ENCODE assay signal across 42 mouse cellular contexts in genomic region chr2:170563956-170564855, GRCm38 (mm10). TPM values are rescaled to one million over a fixed set of nuclear protein-coding genes. Genes with fewer than 3 reads are reported as not detected.
DNase-seq lines count a peak whose midpoint lies in the region; ATAC-seq and TF ChIP-seq lines count a peak whose summit lies in the region.
"Had no signal": no experiment of that assay in that cellular context is flagged by ENCODE, and none has a peak within 500 bp of the region (broad histone marks: within the 10 kb centered on the region; RNA-seq: fewer than 3 reads in every experiment).

No protein-coding gene starts in this region.

- no peak overlapping the region for H3K4me2 ChIP-seq in hindbrain, postnatal 0 days (ENCODE audit: low read depth, low read length)
- no peak overlapping the region for H3K4me2 ChIP-seq in hindbrain, embryonic 14.5 days (replicated peaks)
- H3K4me2 ChIP-seq: embryonic facial prominence, embryonic 13.5 days; forebrain, embryonic 12.5 days; heart, embryonic 15.5 days; hindbrain, embryonic 13.5 days; liver, embryonic 12.5 days; neural tube, embryonic 12.5 days had no signal

- no peak overlapping the region for H3K4me3 ChIP-seq in hindbrain, postnatal 0 days (ENCODE audit: low read length)
- no peak overlapping the region for H3K4me3 ChIP-seq in hindbrain, embryonic 14.5 days (replicated peaks; ENCODE audit: low read length)
- H3K4me3 ChIP-seq in embryonic facial prominence, embryonic 10.5 days = no peak overlapping the region
- H3K4me3 ChIP-seq: embryonic facial prominence, embryonic 13.5 days; erythroblast, embryonic 14.5 days; forebrain, embryonic 12.5 days; heart, embryonic 10.5 days; heart, embryonic 15.5 days; hindbrain, embryonic 13.5 days; liver, embryonic 12.5 days; neural tube, embryonic 12.5 days had no signal

- H3K9me3 ChIP-seq in hindbrain, postnatal 0 days (ENCODE audit: low read length) = no peaks in the 10 kb centered on the region
- no peaks in the 10 kb centered on the region for H3K9me3 ChIP-seq in hindbrain, embryonic 14.5 days (ENCODE audit: control insufficient read depth, low read length)
- no peaks in the 10 kb centered on the region for H3K9me3 ChIP-seq in embryonic facial prominence, embryonic 10.5 days
- H3K9me3 ChIP-seq: embryonic facial prominence, embryonic 13.5 days; forebrain, embryonic 12.5 days; heart, embryonic 10.5 days; heart, embryonic 15.5 days; hindbrain, embryonic 13.5 days; liver, embryonic 12.5 days; neural tube, embryonic 12.5 days had no signal

- H3K27ac ChIP-seq in hindbrain, postnatal 0 days = no peak overlapping the region
- H3K27ac ChIP-seq in hindbrain, embryonic 14.5 days = no peak overlapping the region
- H3K27ac ChIP-seq in embryonic facial prominence, embryonic 10.5 days (replicated peaks) = no peak overlapping the region
- H3K27ac ChIP-seq: embryonic facial prominence, embryonic 13.5 days; forebrain, embryonic 12.5 days; heart, embryonic 10.5 days; heart, embryonic 15.5 days; hindbrain, embryonic 13.5 days; kidney, postnatal 0 days; liver, embryonic 12.5 days; neural tube, embryonic 12.5 days had no signal

- no peak for TF ChIP-seq CTCF in hindbrain, postnatal 0 days (IDR thresholded peaks at IDR 0.05; ENCODE audit: low read depth)

- 0 out of 2 replicates have a peak, but pooled peaks have one; percentile 18 for ATAC-seq in hindbrain, postnatal 0 days
- no peak for ATAC-seq in hindbrain, embryonic 14.5 days (ENCODE audit: low FRiP score)
- ATAC-seq: activated CD4-positive, CD25-positive, alpha-beta regulatory T cell, adult 4 months; liver, embryonic 12.5 days; liver, postnatal 0 days had no signal

- DNase-seq in adrenal gland, adult 2 months = peak; percentile 3
- no peak for DNase-seq in adrenal gland, postnatal 4 days (ENCODE audit: low spot score in 2 of 2)
- no peak for DNase-seq in hindbrain, postnatal 0 days (ENCODE audit: low spot score)
- DNase-seq in hindbrain, embryonic 14.5 days (ENCODE audit: low spot score) = no peak
- peak; percentile 17 for DNase-seq in embryonic facial prominence, embryonic 10.5 days (ENCODE audit: low spot score)
- DNase-seq in mesoderm, embryonic 11.5 days (ENCODE audit: low read depth, low spot score) = peak; percentile 48
- DNase-seq in cerebellum, postnatal 25 days = no peak
- DNase-seq: adrenal gland, adult 8-10 months; cerebellum, adult 8-10 months; gastrocnemius, postnatal 10 days; kidney, adult 18-20 months; kidney, postnatal 4 days; liver, postnatal 0 days; lung, postnatal 36 days; midbrain, embryonic 14.5 days; right cerebral cortex, adult 18-20 months; spleen, adult 18-20 months; thymus, postnatal 14 days had no signal

- no peaks in the 10 kb centered on the region for H3K36me3 ChIP-seq in hindbrain, postnatal 0 days (ENCODE audit: insufficient read depth, low read length)
- H3K36me3 ChIP-seq in hindbrain, embryonic 14.5 days (replicated peaks; ENCODE audit: control insufficient read depth, insufficient read depth) = no peaks in the 10 kb centered on the region
- no peaks in the 10 kb centered on the region for H3K36me3 ChIP-seq in embryonic facial prominence, embryonic 10.5 days (replicated peaks)
- H3K36me3 ChIP-seq: embryonic facial prominence, embryonic 13.5 days; forebrain, embryonic 12.5 days; heart, embryonic 10.5 days; heart, embryonic 15.5 days; hindbrain, embryonic 13.5 days; liver, embryonic 12.5 days; neural tube, embryonic 12.5 days had no signal

- no peaks in the 10 kb centered on the region for H3K27me3 ChIP-seq in hindbrain, postnatal 0 days (ENCODE audit: insufficient read depth, low read length)
- H3K27me3 ChIP-seq in hindbrain, embryonic 14.5 days (ENCODE audit: control insufficient read depth, insufficient read depth, low read length) = no peaks in the 10 kb centered on the region
- H3K27me3 ChIP-seq in embryonic facial prominence, embryonic 10.5 days (replicated peaks; ENCODE audit: low read depth, poor library complexity, severe bottlenecking) = no peaks in the 10 kb centered on the region
- H3K27me3 ChIP-seq: CH12.LX; embryonic facial prominence, embryonic 13.5 days; forebrain, embryonic 12.5 days; heart, embryonic 15.5 days; hindbrain, embryonic 13.5 days; liver, embryonic 12.5 days; neural tube, embryonic 12.5 days had no signal

- 63% methylated on average over 15 of the region's 15 CpGs for WGBS in hindbrain, postnatal 0 days
- 71% methylated on average over 15 of the region's 15 CpGs for WGBS in hindbrain, embryonic 14.5 days
- 77% methylated on average over 15 of the region's 15 CpGs for WGBS in embryonic facial prominence, embryonic 10.5 days

- no peaks in the 10 kb centered on the region for H3K4me1 ChIP-seq in hindbrain, postnatal 0 days (ENCODE audit: insufficient read depth, low read length)
- no peaks in the 10 kb centered on the region for H3K4me1 ChIP-seq in hindbrain, embryonic 14.5 days (replicated peaks; ENCODE audit: control insufficient read depth, insufficient read depth, low read length)
- H3K4me1 ChIP-seq in embryonic facial prominence, embryonic 10.5 days = peaks cover 9% of the 10 kb centered on the region; the same call in 1 of the 2 replicates
- H3K4me1 ChIP-seq: embryonic facial prominence, embryonic 13.5 days; forebrain, embryonic 12.5 days; heart, embryonic 10.5 days; heart, embryonic 15.5 days; liver, embryonic 12.5 days; neural tube, embryonic 12.5 days had no signal

- H3K9ac ChIP-seq in hindbrain, postnatal 0 days (replicated peaks; ENCODE audit: low read length) = no peak overlapping the region
- H3K9ac ChIP-seq in hindbrain, embryonic 14.5 days = no peak overlapping the region
- H3K9ac ChIP-seq: embryonic facial prominence, embryonic 13.5 days; forebrain, embryonic 12.5 days; heart, embryonic 15.5 days; hindbrain, embryonic 13.5 days; liver, embryonic 12.5 days; liver, postnatal 0 days; neural tube, embryonic 12.5 days had no signal

RNA-seq across cellular contexts. Expression of gene 4930470P17Rik, which starts 37.6 kb away (rescaled TPM):
- not detected for total RNA-seq in adrenal gland, adult 2 months (2021)
- polyA plus RNA-seq in adrenal gland, adult 2 months (2012; rRNA removed) = not detected in 2 replicates
- not detected for total RNA-seq in adrenal gland, postnatal 4 days (2021)
- total RNA-seq in hindbrain, postnatal 0 days (2014; rRNA removed) = not detected in 2 replicates
- 0.21 and 0.26 TPM in 2 replicates for polyA plus RNA-seq in hindbrain, postnatal 0 days (2015; fragmentation: Nextera tagmentation; extraction: Ambion mirVana)
- polyA plus RNA-seq in hindbrain, embryonic 14.5 days (2014; fragmentation: Nextera tagmentation; extraction: Ambion mirVana) = 0.13 and 0.14 TPM in 2 replicates
- polyA plus RNA-seq in embryonic facial prominence, embryonic 10.5 days (2016; fragmentation: Nextera tagmentation; extraction: Ambion mirVana) = not detected in 2 replicates
- total RNA-seq: adrenal gland, adult 8-10 months; CH12.LX; ES-E14; gastrocnemius, postnatal 10 days; heart, postnatal 25 days; layer of hippocampus, adult 8-10 months; layer of hippocampus, postnatal 25 days; left cerebral cortex, postnatal 10 days; megakaryocyte, adult 5-6 weeks had no signal
- polyA plus RNA-seq: activated CD4-positive, CD25-positive, alpha-beta regulatory T cell, adult 4 months; C2C12; embryonic facial prominence, embryonic 13.5 days; erythroblast, embryonic 14.5 days; forebrain, embryonic 12.5 days; gonadal fat pad, adult 2 months; heart, embryonic 10.5 days; heart, embryonic 15.5 days; hindbrain, embryonic 13.5 days; intestine, embryonic 14.5 days; kidney, postnatal 0 days; limb, embryonic 14.5 days; liver, embryonic 12.5 days; liver, postnatal 0 days; lung, embryonic 16.5 days; midbrain, embryonic 14.5 days; neural tube, embryonic 12.5 days; stomach, embryonic 16.5 days; urinary bladder, adult 2 months had no signal

Comparison
In these comparisons a context has a peak if more than half of its experiments do, and no peak if none do; other contexts are left out.
1. DNase-seq: peak in adrenal gland, adult 2 months (single experiment), embryonic facial prominence, embryonic 10.5 days (single experiment) and mesoderm, embryonic 11.5 days (single experiment); none in adrenal gland, postnatal 4 days (0 of 2), hindbrain, postnatal 0 days (single experiment), hindbrain, embryonic 14.5 days (single experiment) and cerebellum, postnatal 25 days (0 of 2).